Mouse (Mus musculus) embryo, embryonic 9.5 days (tissue): ENCODE results near the gene Det1.

ENCODE experiments used
- DNase-seq: peaks from one replicate; pipeline ENCODE4 v3.0.0-alpha.2; 2017; ENCODE audit errors: extremely low spot score

Det1 gene

DNA sequence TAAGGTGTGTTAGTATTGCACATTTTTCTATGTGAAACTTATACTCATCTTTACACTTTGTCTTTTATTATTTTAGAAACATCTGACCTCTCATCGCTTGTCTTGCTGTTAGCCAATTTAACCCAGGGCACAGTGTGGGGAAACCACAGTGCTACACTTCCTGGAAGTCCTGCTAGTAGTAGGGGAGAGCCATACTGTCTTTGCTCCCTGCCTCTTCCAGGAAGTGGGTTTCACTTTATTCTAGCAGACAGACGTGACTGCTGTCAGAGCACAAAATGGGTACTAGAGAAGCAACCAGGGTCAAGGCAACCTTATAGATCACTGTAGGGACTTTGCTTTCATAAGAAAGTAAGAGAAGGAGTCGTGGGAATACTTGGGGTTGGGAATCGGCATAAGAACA, 7.0 kb upstream of the Det1 start:
- no peak for DNase-seq

- peak; percentile 5 for DNase-seq
Measured at GRCm38 (mm10) chr7:78846066-78846716, 872 bp downstream of the Det1 start.

DNA sequence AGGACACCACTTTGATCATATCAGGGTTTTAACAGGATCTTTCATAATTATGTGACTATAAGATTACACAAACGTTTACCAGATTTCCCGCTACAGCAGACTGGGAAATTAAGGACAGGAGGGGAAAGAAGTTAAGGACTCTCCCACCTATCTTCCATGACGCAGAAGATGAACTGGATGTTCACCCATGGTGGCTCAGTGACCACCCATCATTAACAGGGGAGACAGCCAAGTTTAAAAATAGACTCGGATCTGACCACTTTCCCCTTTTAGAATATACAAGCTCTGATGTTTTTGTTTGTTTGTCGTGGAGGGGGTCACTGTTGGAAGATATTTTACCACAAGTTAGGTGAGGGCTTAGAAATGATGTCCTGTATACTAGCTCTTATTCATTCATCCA, 5.5 kb downstream of the Det1 start:
- DNase-seq = no peak

DNA sequence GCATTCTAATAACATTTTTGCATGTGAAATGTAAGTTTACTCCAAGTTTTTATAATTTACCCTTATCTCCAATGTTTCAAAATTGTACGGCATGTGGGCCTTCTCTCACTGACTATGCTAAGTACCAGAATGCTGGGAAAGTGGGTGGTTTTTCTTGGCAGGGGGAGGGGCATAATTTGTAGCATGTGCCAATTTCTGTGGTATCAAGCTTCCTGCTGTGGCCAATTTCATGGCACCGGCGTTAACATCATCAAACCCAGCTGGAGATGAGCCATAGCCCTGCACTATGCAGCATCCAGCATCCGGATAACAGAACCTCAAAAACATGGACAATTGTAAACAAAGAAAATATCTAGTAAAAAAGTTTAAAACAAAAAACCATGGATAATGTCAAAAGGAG, 9.8 kb downstream of the Det1 start:
- no peak for DNase-seq

- DNase-seq = no peak
Measured at GRCm38 (mm10) chr7:78835656-78836055, 11.4 kb downstream of the Det1 start.

- no peak for DNase-seq
Measured at GRCm38 (mm10) chr7:78827749-78828362, 19.2 kb downstream of the Det1 start.

DNA sequence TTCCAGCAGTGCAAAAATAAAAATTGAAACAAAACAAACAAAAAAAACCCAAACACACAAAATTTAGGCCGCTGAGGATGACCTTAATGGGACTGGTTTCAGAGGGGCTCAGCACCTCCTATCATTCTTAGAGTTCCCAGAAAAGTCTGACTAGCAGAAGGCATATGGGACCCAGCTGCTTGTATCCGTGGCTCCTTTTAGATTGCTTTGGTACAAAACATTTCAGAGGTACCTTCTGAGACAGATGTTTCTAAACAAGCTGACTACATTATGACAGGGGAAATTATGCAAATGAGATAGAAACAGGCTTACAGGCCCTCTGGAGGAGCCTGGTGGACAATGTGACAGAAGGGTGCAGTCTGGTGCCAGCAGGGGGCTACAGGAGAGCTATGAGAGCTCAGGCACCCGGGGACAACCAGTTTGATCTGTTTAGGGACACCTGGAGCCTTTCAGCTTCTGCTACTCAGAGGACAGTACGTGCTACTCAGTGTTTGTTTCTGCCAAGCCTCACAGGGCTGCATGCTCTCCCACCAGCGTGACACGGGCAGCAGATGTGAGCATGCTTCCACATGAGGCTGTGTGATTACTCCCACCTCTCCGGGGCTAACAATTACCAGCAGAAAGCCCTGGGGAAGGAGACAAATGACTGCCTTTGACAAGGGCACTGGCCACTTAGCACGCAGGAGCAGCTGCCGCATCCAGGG, 20.2 kb downstream of the Det1 start:
- peak; percentile 14 for DNase-seq

- no peak for DNase-seq
Measured at GRCm38 (mm10) chr7:78818336-78818735, 28.7 kb downstream of the Det1 start.

GRCm38 (mm10) chr7:78814766-78815165, 32.3 kb downstream of the Det1 start:
- no peak for DNase-seq

DNA sequence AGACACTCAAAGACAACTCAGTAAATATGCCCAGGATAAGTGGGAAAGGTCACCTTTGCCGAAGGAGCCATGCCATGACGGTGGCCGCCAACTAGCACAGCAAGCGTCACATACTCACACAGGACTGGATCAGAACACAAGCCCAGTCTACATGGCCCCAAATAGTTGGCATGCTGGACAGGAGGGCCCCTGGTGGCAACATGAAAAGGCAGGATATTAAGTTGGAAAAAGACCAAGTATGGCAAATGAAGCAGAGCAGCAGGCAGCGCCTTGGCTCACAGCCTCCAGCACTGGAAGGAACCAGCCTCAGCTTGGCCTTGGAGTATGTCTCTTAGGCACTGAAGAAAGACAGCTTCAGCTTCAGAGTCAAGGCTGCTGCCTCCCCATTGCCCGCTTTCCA, 33.3 kb downstream of the Det1 start:
- DNase-seq = no peak

DNA sequence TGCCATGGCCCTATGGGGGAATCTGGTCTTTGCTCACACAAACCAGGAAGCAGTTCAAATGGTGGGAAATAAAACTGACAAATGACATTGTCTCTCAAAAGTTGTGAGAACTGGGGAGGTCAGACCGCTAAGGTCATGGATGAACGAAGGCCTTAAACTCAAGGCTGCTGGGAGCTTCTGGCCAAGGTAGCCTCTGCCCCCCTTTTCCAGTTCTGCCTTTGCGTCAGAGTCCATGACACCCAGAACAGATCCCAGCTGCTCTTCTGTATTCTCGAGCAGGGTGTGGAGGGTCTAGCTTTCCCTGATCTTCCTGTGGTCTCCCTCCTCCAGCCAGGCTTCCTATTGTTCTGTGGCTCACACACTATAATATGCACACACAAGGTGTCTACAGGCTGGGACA, 39.9 kb downstream of the Det1 start:
- DNase-seq = no peak

DNA sequence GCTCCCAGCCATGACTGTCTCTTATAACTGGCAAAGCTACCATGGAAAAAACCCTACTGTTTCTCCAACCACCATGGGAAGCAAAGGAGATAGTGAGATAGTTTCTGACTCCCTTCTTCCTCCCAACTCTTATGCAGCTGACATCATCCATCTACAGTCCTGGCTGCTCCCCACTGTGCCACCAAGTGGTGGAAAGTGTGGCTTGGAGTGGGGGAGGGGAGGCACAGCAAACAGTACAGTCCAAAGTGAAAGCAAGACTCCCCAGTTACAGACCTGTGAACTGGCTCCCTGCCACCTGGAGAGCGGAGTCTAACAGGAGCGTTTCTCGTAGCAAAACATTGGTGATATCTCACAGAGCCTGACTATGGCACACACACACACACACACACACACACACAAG, 43.2 kb downstream of the Det1 start:
- DNase-seq = no peak

GRCm38 (mm10) chr7:78799730-78800496, 47.1 kb downstream of the Det1 start:
- DNase-seq = no peak

DNA sequence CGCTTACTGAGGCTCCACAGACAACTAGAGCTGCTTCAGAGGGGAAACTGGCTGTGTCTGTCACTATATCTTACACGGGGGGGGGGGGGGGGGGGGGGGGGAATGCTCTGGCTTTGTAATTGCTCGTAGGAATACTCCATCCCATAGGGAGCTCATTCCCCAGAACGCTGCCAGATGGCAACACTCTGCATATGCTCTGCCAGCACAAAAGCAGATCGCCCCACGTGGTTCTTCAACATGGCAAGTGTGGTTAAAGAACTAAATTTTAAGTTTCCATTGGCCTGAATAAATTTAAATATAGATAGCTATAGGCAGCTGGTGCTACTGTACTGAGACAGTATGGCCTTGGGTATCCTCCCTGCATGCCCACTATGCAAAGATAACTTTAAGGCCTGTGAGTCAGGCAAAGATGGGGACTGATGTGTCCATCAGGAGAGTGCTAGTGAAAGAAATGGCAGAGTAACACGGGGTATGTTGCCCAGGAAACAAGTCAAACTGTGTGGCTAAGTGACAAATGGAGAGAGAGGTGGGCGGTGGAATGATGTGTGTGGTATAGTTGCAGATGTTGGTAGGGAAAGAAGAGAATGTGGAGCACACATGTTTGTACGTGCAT, 49.1 kb downstream of the Det1 start:
- no peak for DNase-seq

- no peak for DNase-seq
Measured at GRCm38 (mm10) chr7:78796624-78797023, 50.4 kb downstream of the Det1 start.

DNA sequence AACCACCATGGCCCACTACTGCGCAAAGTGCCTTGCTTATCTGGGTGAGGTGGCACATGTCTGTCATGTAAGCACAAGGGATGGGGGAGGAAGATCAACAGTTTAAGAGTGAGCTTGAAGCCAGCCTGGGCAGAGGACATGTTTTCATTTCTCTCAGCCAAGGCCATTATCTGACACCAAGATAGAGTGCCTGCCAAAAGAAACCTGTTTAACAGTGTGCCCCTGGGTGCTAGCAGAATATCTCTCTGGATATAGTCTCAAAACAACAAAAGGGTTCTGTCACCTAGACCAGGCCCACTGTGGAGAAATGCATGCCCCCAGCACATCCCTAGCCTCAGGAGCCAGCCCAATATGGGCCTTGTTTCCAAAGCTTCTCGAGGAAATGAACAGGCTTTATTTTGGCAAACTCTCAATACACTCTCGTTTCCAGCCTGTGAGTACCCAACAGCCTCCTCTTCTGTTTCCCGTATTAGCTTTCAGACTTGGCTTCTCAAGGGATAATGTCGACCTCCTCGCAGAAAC, 52.4 kb downstream of the Det1 start:
- no peak for DNase-seq

- no peak for DNase-seq
Measured at GRCm38 (mm10) chr7:78793895-78794570, 53.0 kb downstream of the Det1 start.

DNA sequence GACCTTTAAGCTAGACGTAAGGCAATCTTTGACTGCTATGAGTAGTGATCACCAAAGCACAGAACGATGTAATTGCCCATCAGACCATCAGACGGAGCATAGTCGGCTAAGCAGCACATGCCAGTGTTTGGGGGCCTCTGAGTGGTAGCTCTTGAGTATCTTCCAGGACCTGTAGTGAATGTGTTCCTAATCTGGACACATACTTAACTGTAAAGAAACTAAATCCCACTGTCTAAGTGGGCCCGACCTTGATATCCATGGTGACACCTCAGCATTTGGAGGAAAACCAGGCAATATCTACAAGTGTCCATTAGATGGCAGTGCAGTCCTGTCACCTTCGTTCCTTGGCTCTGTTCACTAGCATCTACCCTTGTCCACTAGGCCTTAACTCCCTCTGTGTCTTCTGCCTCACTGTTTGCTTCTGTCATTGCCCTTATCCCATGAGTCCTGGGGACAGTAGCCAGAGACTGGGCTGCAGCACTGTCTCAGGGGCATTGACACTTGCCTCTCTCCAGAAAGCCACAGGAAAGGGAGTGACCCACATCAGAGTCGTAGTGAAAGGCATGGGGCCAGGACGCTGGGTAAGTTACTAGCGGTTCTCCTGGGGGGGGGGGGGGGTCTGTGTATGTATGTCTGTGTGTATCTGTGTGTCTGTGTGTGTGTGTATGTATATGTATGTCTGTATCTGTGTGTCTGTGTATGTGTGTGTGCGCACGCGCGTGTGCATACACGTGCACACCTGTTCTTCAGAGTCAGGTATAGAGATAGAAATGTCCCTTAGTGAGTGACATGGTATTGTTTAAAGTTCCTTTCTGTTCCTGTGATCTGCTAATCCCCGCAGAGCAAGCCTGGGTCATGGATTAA, 55.5 kb downstream of the Det1 start:
- DNase-seq = peak; percentile 59

DNA sequence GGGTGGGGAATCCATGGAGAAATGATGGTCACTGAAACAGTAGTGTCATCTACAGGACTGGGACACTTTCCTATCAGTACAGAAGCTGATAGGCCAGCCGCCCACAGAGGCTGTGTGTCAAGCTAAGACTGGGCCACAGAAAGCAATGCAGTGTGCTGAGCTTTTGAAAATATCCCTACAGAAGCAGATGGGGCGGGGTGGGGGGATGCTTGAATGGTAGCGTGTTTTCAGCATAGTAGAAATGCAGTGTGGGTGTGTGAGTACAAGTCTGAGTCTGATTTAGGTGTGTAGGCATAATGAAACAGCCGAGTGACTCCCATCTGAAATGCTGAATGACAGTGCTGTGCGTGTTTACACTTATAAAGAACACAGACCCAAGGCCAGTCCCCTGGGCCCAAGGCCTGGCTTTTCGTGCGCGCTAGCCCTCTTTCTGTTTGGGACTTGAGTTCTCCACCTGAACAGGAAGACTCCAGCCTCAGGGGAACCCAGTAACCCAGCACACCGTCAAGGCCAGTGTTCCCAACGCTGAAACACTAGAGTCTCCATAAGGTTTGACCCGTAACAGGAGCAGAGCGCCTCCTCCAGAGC, 59.2 kb downstream of the Det1 start:
- DNase-seq = no peak

DNA sequence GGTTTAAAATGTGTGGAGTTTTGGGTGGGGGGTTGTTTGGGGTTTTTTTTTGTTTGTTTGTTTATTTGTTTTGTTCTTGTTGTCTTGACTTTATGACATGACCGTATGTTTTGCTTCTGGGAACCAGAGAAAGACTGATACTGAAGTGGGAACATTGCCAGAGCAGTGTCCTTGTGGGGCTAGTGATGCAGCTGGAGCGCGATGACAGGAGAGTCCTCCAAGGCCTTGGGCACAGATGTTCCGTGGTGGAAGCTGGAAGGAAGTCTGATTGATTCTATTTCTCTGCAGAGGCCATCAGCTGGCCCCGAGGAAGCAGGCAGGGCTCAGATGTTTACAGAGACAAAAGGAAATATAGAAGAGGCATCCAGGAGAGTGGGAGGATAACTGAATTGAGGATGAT, 61.2 kb downstream of the Det1 start:
- DNase-seq = no peak
